In genomic region chr11:106411157-106411556, GRCm38 (mm10) we compare ENCODE assay signal across 34 mouse cellular contexts. TPM values are rescaled to one million over a fixed set of nuclear protein-coding genes. Genes with fewer than 3 reads are reported as not detected.
"Had no signal": no experiment of that assay in that cellular context is flagged by ENCODE, and none has a peak within 500 bp of the region (broad histone marks: within the 10 kb centered on the region; RNA-seq: fewer than 3 reads in every experiment).

No protein-coding gene starts in this region.

- H3K9ac ChIP-seq: embryonic facial prominence, embryonic 12.5 days; embryonic facial prominence, embryonic 13.5 days; embryonic facial prominence, embryonic 15.5 days; forebrain, embryonic 12.5 days; forebrain, embryonic 13.5 days; forebrain, embryonic 15.5 days; forebrain, postnatal 0 days had no signal

- ATAC-seq: forebrain, embryonic 13.5 days; forebrain, embryonic 14.5 days; forebrain, embryonic 15.5 days; forebrain, embryonic 16.5 days; forebrain, postnatal 0 days had no signal

- H3K4me2 ChIP-seq: embryonic facial prominence, embryonic 12.5 days; embryonic facial prominence, embryonic 13.5 days; embryonic facial prominence, embryonic 15.5 days; forebrain, embryonic 12.5 days; forebrain, embryonic 13.5 days; forebrain, embryonic 15.5 days had no signal

- H3K4me3 ChIP-seq: embryonic facial prominence, embryonic 10.5 days; embryonic facial prominence, embryonic 12.5 days; embryonic facial prominence, embryonic 13.5 days; embryonic facial prominence, embryonic 15.5 days; erythroblast, embryonic 14.5 days; forebrain, embryonic 10.5 days; forebrain, embryonic 12.5 days; forebrain, embryonic 13.5 days; forebrain, embryonic 15.5 days; gastrocnemius, adult 2 months; heart, adult 2 months had no signal

- DNase-seq: cerebellum, adult 2 months; cerebellum, adult 8-10 months; cerebellum, adult 9-10 months; cerebellum, adult 9-11 months; cerebellum, postnatal 10 days; cerebellum, postnatal 14 days; cerebellum, postnatal 25 days; cerebellum, postnatal 36 days; embryo, embryonic 11 days; forebrain, postnatal 0 days; gastrocnemius, adult 2 months; gastrocnemius, postnatal 10 days; gastrocnemius, postnatal 14 days; gastrocnemius, postnatal 25 days; gastrocnemius, postnatal 36 days; heart, adult 11 months; heart, adult 18-20 months; heart, adult 2 months had no signal

- H3K4me1 ChIP-seq: embryonic facial prominence, embryonic 12.5 days; embryonic facial prominence, embryonic 13.5 days; embryonic facial prominence, embryonic 15.5 days; forebrain, embryonic 12.5 days; forebrain, embryonic 13.5 days; forebrain, embryonic 15.5 days had no signal

- H3K27me3 ChIP-seq: embryonic facial prominence, embryonic 12.5 days; embryonic facial prominence, embryonic 13.5 days; embryonic facial prominence, embryonic 15.5 days; forebrain, embryonic 12.5 days; forebrain, embryonic 13.5 days; forebrain, embryonic 15.5 days had no signal

- H3K9me3 ChIP-seq: embryonic facial prominence, embryonic 10.5 days; embryonic facial prominence, embryonic 12.5 days; embryonic facial prominence, embryonic 13.5 days; embryonic facial prominence, embryonic 15.5 days; forebrain, embryonic 10.5 days; forebrain, embryonic 12.5 days; forebrain, embryonic 13.5 days; forebrain, embryonic 15.5 days had no signal

- H3K27ac ChIP-seq: embryonic facial prominence, embryonic 10.5 days; embryonic facial prominence, embryonic 12.5 days; embryonic facial prominence, embryonic 13.5 days; embryonic facial prominence, embryonic 15.5 days; forebrain, embryonic 10.5 days; forebrain, embryonic 12.5 days; forebrain, embryonic 13.5 days; forebrain, embryonic 15.5 days; gastrocnemius, adult 2 months; heart, adult 2 months had no signal

RNA-seq across cellular contexts. Expression of gene Prr29, which starts 45.9 kb away (rescaled TPM):
- total RNA-seq: common myeloid progenitor, adult 5-6 weeks; forebrain, postnatal 0 days; granulocyte monocyte progenitor cell, adult 5-6 weeks had no signal
- polyA plus RNA-seq: embryonic facial prominence, embryonic 10.5 days; embryonic facial prominence, embryonic 11.5 days; embryonic facial prominence, embryonic 12.5 days; embryonic facial prominence, embryonic 13.5 days; erythroblast, embryonic 14.5 days; forebrain, embryonic 10.5 days; forebrain, embryonic 11.5 days; forebrain, embryonic 12.5 days; forebrain, embryonic 13.5 days; forebrain, embryonic 14.5 days; forebrain, embryonic 15.5 days; forebrain, embryonic 16.5 days; frontal cortex, adult 2 months had no signal

RNA-seq across cellular contexts. Expression of gene Scn4a, which starts 58.1 kb away (rescaled TPM):
- total RNA-seq: forebrain, postnatal 0 days; granulocyte monocyte progenitor cell, adult 5-6 weeks had no signal
- polyA plus RNA-seq: erythroblast, embryonic 14.5 days; forebrain, embryonic 10.5 days; forebrain, embryonic 11.5 days; forebrain, embryonic 13.5 days; forebrain, embryonic 14.5 days; forebrain, embryonic 15.5 days had no signal
